24 mouse cellular contexts compared by ENCODE assay signal in genomic region chr3:26129455-26129854, GRCm38 (mm10).
"Had no signal": no experiment of that assay in that cellular context is flagged by ENCODE, and none has a peak within 500 bp of the region (broad histone marks: within the 10 kb centered on the region; RNA-seq: fewer than 3 reads in every experiment).

No protein-coding gene starts in this region.

- H3K4me2 ChIP-seq: heart, embryonic 12.5 days; hindbrain, embryonic 15.5 days; kidney, embryonic 15.5 days; limb, embryonic 13.5 days; limb, embryonic 15.5 days; liver, embryonic 12.5 days had no signal

- H3K9me3 ChIP-seq: heart, embryonic 10.5 days; heart, embryonic 12.5 days; hindbrain, embryonic 15.5 days; kidney, embryonic 15.5 days; limb, embryonic 13.5 days; limb, embryonic 15.5 days; liver, embryonic 12.5 days had no signal

- H3K4me3 ChIP-seq: heart, embryonic 10.5 days; heart, embryonic 12.5 days; hindbrain, embryonic 15.5 days; kidney, embryonic 15.5 days; limb, embryonic 13.5 days; limb, embryonic 15.5 days; liver, embryonic 12.5 days had no signal

- DNase-seq: gastrocnemius, postnatal 14 days; gastrocnemius, postnatal 36 days; heart, adult 18-20 months; heart, postnatal 10 days; heart, postnatal 36 days; kidney, adult 11 months; kidney, adult 2 months; kidney, adult 9 months; kidney, postnatal 14 days; kidney, postnatal 36 days; layer of hippocampus, adult 9-11 months; layer of hippocampus, postnatal 36 days; left cerebral cortex, postnatal 4 days had no signal

- H3K4me1 ChIP-seq: heart, embryonic 10.5 days; heart, embryonic 12.5 days; hindbrain, embryonic 15.5 days; kidney, embryonic 15.5 days; limb, embryonic 13.5 days; limb, embryonic 15.5 days; liver, embryonic 12.5 days had no signal

- H3K27me3 ChIP-seq: heart, embryonic 12.5 days; hindbrain, embryonic 15.5 days; kidney, embryonic 15.5 days; limb, embryonic 13.5 days; limb, embryonic 15.5 days; liver, embryonic 12.5 days had no signal

- ATAC-seq: hindbrain, postnatal 0 days; intestine, embryonic 16.5 days; liver, embryonic 12.5 days had no signal

- H3K9ac ChIP-seq: heart, embryonic 12.5 days; hindbrain, embryonic 15.5 days; kidney, embryonic 15.5 days; limb, embryonic 13.5 days; limb, embryonic 15.5 days; liver, embryonic 12.5 days; liver, embryonic 14.5 days had no signal

- H3K36me3 ChIP-seq: heart, embryonic 10.5 days; heart, embryonic 12.5 days; kidney, embryonic 15.5 days; limb, embryonic 13.5 days; limb, embryonic 15.5 days; liver, embryonic 12.5 days had no signal

- H3K27ac ChIP-seq: heart, embryonic 10.5 days; hindbrain, embryonic 15.5 days; hindbrain, postnatal 0 days; kidney, embryonic 15.5 days; kidney, postnatal 0 days; limb, embryonic 13.5 days; limb, embryonic 15.5 days; liver, embryonic 12.5 days; liver, embryonic 14.5 days had no signal
